Mouse (Mus musculus) cerebellum, postnatal 10 days (tissue): ENCODE measurements around the gene Krt39.

Experiments used
- DNase-seq, 2 experiments: peaks; one replicate each; pipeline ENCODE4 v3.0.0; 2021; ENCODE audit warnings: mixed read lengths in 2 of 2

The Krt39 gene

GRCm38 (mm10) chr11:99521288-99521860, at the start of gene Krt39:
Gene Krt39 (minus strand): TSS chr11:99521338.
- DNase-seq: no peak

GRCm38 (mm10) chr11:99566530-99566929, 45.4 kb upstream of the Krt39 start, which contains the start of gene Krtap3-1:
Gene Krtap3-1 (minus strand): TSS chr11:99566630.
- DNase-seq: no peak

GRCm38 (mm10) chr11:99562580-99562979, 41.4 kb upstream of the Krt39 start:
- no peak for DNase-seq

GRCm38 (mm10) chr11:99559366-99559765, 38.2 kb upstream of the Krt39 start, which contains the start of gene Gm11939:
Gene Gm11939 (minus strand): TSS chr11:99559466.
- no peak for DNase-seq

- DNase-seq: no peak
Observed at GRCm38 (mm10) chr11:99557976-99558745, 37.0 kb upstream of the Krt39 start.

- DNase-seq: no peak
Observed at GRCm38 (mm10) chr11:99556753-99557152, 35.6 kb upstream of the Krt39 start, which contains the start of gene Krtap3-2. Gene Krtap3-2 (minus strand): TSS chr11:99556853.

- DNase-seq: no peak
Observed at GRCm38 (mm10) chr11:99556195-99556594, 35.1 kb upstream of the Krt39 start.

- DNase-seq: no peak
Observed at GRCm38 (mm10) chr11:99550765-99551164, 29.6 kb upstream of the Krt39 start, which contains the start of gene Krtap3-3. Gene Krtap3-3 (minus strand): TSS chr11:99550865.

- no peak for DNase-seq
Observed at GRCm38 (mm10) chr11:99547892-99548291, 26.8 kb upstream of the Krt39 start.

GRCm38 (mm10) chr11:99539721-99540120, 18.6 kb upstream of the Krt39 start:
- peak; percentile 84 to 91 for DNase-seq

- DNase-seq: no peak
Observed at GRCm38 (mm10) chr11:99514098-99514497, 7.0 kb downstream of the Krt39 start.

- no peak for DNase-seq
Observed at GRCm38 (mm10) chr11:99500095-99500805, 20.9 kb downstream of the Krt39 start.

- no peak for DNase-seq
Observed at GRCm38 (mm10) chr11:99496460-99496859, 24.7 kb downstream of the Krt39 start.

- no peak for DNase-seq
Observed at GRCm38 (mm10) chr11:99494741-99495140, 26.4 kb downstream of the Krt39 start.

- no peak for DNase-seq
Observed at GRCm38 (mm10) chr11:99493574-99493850, 27.6 kb downstream of the Krt39 start.

GRCm38 (mm10) chr11:99492733-99493573, 28.2 kb downstream of the Krt39 start, which contains the start of gene Krt23:
Gene Krt23 (minus strand): TSS chr11:99493137.
- DNase-seq: no peak

- DNase-seq: no peak
Observed at GRCm38 (mm10) chr11:99491040-99491439, 30.1 kb downstream of the Krt39 start.

- no peak for DNase-seq
Observed at GRCm38 (mm10) chr11:99490624-99491023, 30.5 kb downstream of the Krt39 start.

- DNase-seq: no peak
Observed at GRCm38 (mm10) chr11:99489233-99489632, 31.9 kb downstream of the Krt39 start.

GRCm38 (mm10) chr11:99474981-99475380, 46.2 kb downstream of the Krt39 start:
- no peak for DNase-seq

- DNase-seq: no peak
Observed at GRCm38 (mm10) chr11:99473433-99473832, 47.7 kb downstream of the Krt39 start.

GRCm38 (mm10) chr11:99472405-99472804, 48.7 kb downstream of the Krt39 start:
- no peak for DNase-seq

- DNase-seq: no peak
Observed at GRCm38 (mm10) chr11:99471946-99472345, 49.2 kb downstream of the Krt39 start.
